Mouse (Mus musculus) neural tube, embryonic 11.5 days (tissue): ENCODE results near the gene Spry1. TPM values are rescaled to one million over a fixed set of nuclear protein-coding genes. Genes with fewer than 3 reads are reported as not detected.

Source experiments
- ATAC-seq: fragments of 200-750 bp; cut with Nextera tagmentation; 2 replicates; pipeline ENCODE4 v1.8.0; 2017; ENCODE audit warnings: moderate number of reproducible peaks, mild to moderate bottlenecking, moderate TSS enrichment, moderate library complexity; ENCODE audit not compliant: insufficient read depth, low FRiP score, low TSS enrichment
- DNase-seq: peaks from one replicate; pipeline ENCODE4 v3.0.0-alpha.2; 2015; ENCODE audit warnings: low spot score
- H3K27ac ChIP-seq: fragments of 300-500 bp; sonication (generic); 2 replicates; pipeline ENCODE4 v1.5.1; 2014; ENCODE audit warnings: low read depth, mild to moderate bottlenecking, low read length
- H3K27me3 ChIP-seq: fragments of 300-500 bp; sonication (generic); 2 replicates; pipeline ENCODE4 v1.6.1; 2014; ENCODE audit warnings: mild to moderate bottlenecking, low read length, mixed read lengths; ENCODE audit not compliant: control insufficient read depth, insufficient read depth
- H3K36me3 ChIP-seq: fragments of 300-500 bp; sonication (generic); 2 replicates; pipeline ENCODE4 v1.6.1; 2014; ENCODE audit warnings: mild to moderate bottlenecking, low read length, moderate library complexity, mixed read lengths; ENCODE audit not compliant: control insufficient read depth, insufficient read depth
- H3K4me1 ChIP-seq: fragments of 300-500 bp; sonication (generic); 2 replicates; pipeline ENCODE4 v1.6.1; 2014; ENCODE audit warnings: low read length, mixed read lengths; ENCODE audit not compliant: control insufficient read depth, insufficient read depth
- H3K4me2 ChIP-seq: fragments of 300-500 bp; sonication (generic); 2 replicates; pipeline ENCODE4 v1.6.1; 2014; ENCODE audit warnings: low read depth, mild to moderate bottlenecking, moderate library complexity
- H3K4me3 ChIP-seq: fragments of 300-500 bp; sonication (generic); 2 replicates; pipeline ENCODE4 v1.5.1; 2014; ENCODE audit warnings: low read depth, low read length
- H3K9ac ChIP-seq: fragments of 300-500 bp; sonication (generic); 2 replicates; pipeline ENCODE4 v1.6.1; 2014; ENCODE audit warnings: mild to moderate bottlenecking, low read length
- H3K9me3 ChIP-seq: fragments of 300-500 bp; sonication (generic); 2 replicates; pipeline ENCODE4 v1.6.1; 2016; ENCODE audit warnings: low read length; ENCODE audit not compliant: control insufficient read depth
- WGBS: fragments of 180-500 bp; shearing (Covaris S2); extraction: QIAGEN DNeasy Blood & Tissue Kit; methylation state at CpG from one replicate; pipeline ENCODE4 v1.1.7; 2014; 5-methylcytosine and 5-hydroxymethylcytosine counted together
- polyA plus RNA-seq: library from polyadenylated mRNA; unstranded; fragments of >200 nt; fragmentation: Nextera tagmentation; extraction: Ambion mirVana; gene quantifications from 2 replicates; pipeline ENCODE4 v1.2.1, GENCODE M21; 2014

Gene Spry1
- polyA plus RNA-seq, 1 experiment from 2014 or later: 8.1 TPM

DNA sequence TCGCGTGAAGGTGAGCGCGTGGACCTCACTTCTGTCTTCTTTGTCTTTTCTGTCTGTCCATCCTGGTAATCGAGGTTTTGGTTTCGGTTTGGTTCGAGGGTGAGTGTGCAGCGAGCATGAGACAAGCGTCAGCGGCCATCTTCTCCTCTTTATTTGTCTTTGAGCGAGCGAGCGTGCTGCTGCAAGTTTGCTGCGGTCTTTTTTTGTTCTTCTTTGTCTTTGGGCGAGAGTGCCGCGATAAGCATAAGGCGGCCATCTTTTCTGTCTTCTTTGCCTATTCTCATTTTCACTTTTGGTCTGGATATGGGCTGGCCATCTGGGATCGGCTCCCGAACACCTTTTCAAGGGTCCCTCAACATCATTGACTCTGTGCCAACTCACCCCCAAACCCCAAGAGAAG is 29.4 kb downstream of the Spry1 start:
- Histone ChIP-seq H3K27me3 (no peaks in the 10 kb centered on the region), H3K27ac (no peak overlapping the region), H3K4me3 (no peak overlapping the region), H3K4me2 (no peak overlapping the region), H3K36me3 (no peaks in the 10 kb centered on the region), H3K9ac (no peak overlapping the region), H3K4me1 (peaks cover 28% of the 10 kb centered on the region), H3K9me3 (peaks cover 3% of the 10 kb centered on the region; the same call in 1 of the 2 replicates)
- WGBS: 95% methylated on average over 20 of the region's 20 CpGs
- ATAC-seq (no peak), DNase-seq (no peak)

DNA sequence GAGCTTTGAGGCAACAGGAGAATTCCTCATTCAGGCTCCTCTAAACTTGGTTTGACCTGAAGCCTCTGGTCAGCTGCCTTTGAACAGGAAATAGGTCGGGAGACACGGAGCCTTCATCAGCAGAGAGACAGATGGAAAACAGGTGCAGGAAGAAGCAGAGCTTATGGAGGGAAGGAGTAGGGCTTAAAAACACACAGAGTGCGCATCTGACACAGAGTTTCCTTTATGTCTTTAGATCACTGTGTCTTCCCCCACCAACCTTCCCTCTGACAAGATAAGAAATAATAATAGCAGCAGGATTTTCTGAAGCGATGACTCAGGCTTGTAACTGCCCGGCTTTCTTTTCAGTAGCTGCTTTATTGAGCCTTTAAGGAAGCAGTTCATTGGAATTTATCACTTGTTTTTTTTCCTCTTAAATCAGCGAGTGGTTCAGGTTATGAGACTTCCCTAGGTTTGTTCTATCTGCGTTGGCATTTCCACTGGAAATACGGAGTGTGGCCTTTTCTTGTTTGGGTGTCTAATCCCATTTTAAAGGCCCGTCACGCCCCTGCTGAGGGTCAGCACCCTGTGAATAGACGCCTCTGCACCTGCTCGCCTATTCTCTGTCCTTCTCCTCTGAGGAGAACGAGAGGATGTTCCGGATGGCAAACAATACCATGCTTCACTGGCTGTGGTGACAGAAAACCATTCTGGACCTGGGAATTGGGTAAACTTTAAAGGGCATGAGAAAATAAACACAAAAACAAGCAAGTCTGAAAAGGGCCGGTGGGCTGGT is 32.7 kb downstream of the Spry1 start:
- Histone ChIP-seq H3K9ac (no peak overlapping the region; the same call in 1 of the 2 replicates), H3K27ac (no peak overlapping the region), H3K27me3 (no peaks in the 10 kb centered on the region), H3K4me1 (peaks cover 20% of the 10 kb centered on the region), H3K36me3 (no peaks in the 10 kb centered on the region), H3K4me2 (no peak overlapping the region), H3K4me3 (no peak overlapping the region), H3K9me3 (peaks cover 3% of the 10 kb centered on the region; the same call in 1 of the 2 replicates)
- 7% methylated on average over 15 of the region's 15 CpGs for WGBS
- DNase-seq (peak; percentile 60), ATAC-seq (no peak)

DNA sequence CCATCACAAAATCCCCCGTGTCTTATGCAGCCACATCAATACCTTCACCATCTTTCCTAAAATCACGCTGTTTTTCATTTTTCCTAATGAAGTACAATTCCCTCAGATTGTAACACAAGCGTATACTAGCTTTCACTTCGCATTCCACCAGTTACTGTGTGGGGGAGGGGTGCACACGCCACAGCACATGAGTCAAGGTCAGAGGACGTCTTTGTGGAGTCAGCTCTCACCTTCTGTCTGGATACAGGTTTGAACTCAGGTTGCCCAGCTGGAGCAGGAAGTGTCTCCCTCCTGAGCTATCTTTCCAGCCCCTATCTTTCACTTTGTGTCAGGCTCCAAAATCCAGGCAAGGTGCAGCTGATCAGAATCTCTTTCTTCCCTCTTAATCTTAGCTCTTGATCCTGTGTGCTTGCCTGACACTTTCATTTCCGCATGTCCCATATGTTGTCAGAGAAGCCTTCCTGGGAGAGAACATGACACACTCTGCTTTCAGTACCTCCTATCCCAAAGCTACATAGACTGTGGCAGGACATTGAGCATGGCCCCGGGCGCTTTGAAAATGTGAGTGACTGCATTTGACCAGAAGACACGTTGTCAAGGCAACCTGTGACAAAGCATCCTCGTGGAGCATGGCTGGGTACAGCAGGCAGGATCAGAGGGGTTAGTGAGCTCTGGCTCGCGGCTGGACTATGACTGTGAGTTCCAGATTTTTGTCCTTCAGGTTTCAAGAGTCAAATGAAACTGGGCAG is 33.9 kb downstream of the Spry1 start:
- no peaks in the 10 kb centered on the region for H3K36me3 ChIP-seq
- no peak overlapping the region for H3K4me3 ChIP-seq
- 53% methylated on average over 13 of the region's 13 CpGs for WGBS
- no peak overlapping the region for H3K9ac ChIP-seq
- no peaks in the 10 kb centered on the region for H3K27me3 ChIP-seq
- DNase-seq (peak; percentile 54), ATAC-seq (peak; percentile 68; the same call in 1 of the 2 replicates)
- H3K27ac ChIP-seq: no peak overlapping the region
- H3K9me3 ChIP-seq: peaks cover 3% of the 10 kb centered on the region; the same call in 1 of the 2 replicates
- peaks cover 20% of the 10 kb centered on the region for H3K4me1 ChIP-seq
- H3K4me2 ChIP-seq: no peak overlapping the region

DNA sequence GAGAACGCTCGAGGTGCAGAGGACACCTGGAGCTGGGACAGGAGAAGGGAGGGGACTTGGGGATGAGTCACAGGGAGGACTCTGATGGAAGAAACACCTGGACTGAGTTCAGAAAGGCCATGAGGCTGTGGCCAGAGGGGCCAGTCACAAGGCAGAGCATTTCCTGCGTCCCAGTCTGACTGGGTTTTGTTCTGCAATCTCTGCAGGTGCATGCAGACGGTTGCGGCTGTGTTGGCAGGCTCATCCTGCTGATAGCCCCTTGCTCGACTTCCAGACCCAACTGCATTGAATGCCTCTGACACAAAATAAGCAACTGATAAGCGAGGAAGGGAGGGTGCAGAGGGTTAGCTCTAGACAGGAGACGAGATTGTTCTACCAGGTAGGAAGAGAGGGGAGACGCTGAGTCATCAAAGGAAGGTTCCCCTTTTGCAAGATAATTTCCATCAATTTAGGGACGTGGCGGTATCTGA is 35.3 kb downstream of the Spry1 start:
- H3K9me3 ChIP-seq: no peaks in the 10 kb centered on the region
- WGBS: 77% methylated on average over 11 of the region's 11 CpGs
- no peak for ATAC-seq
- no peak overlapping the region for H3K9ac ChIP-seq
- no peak for DNase-seq
- H3K36me3 ChIP-seq: no peaks in the 10 kb centered on the region
- no peak overlapping the region for H3K27ac ChIP-seq
- H3K4me1 ChIP-seq: peaks cover 20% of the 10 kb centered on the region
- H3K27me3 ChIP-seq: no peaks in the 10 kb centered on the region
- H3K4me2 ChIP-seq: no peak overlapping the region
- no peak overlapping the region for H3K4me3 ChIP-seq

DNA sequence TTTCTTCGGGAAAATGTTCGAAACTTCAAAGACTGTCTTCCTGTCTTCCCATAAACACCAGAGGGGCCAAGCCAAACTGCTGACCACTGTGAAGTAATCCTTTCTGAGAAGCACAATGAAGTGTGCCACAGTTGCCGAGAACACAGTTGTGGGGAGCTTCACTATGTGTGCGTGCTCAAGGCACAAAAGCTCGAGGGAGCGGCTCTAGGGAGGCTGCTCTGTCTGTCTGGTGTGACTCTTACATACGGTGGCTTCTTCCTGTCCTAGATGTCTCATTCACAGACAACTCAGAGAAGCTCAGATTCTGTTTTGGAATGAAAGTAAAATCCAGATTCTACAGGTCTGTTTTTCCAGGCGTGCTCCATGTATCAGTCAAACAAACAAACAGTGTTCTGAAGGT is 36.5 kb downstream of the Spry1 start:
- Histone ChIP-seq H3K4me2 (no peak overlapping the region), H3K4me3 (no peak overlapping the region), H3K27me3 (no peaks in the 10 kb centered on the region), H3K4me1 (peaks cover 20% of the 10 kb centered on the region), H3K27ac (no peak overlapping the region), H3K36me3 (no peaks in the 10 kb centered on the region), H3K9me3 (no peaks in the 10 kb centered on the region), H3K9ac (no peak overlapping the region)
- DNase-seq: no peak
- ATAC-seq: no peak
- 81% methylated on average over 8 of the region's 8 CpGs for WGBS

DNA sequence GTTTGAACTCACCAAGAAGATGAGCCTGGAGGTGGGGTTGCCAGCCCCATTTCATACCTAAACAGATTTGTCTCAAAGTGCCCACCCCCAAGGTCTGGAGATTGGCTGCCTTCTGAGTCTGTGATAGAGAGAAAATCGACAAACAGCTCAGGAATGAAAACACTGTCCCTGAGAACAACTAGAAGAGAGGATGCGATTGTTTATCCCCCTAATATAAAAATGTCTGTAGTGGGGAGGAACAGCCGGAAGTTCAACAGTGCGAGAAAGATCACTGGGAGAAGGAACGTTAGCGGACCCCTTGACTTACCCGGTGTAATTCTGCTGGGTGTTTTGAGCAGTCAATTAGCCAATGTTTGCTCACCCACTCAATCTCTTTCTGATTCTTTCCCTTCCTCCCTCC is 46.5 kb downstream of the Spry1 start:
- Histone ChIP-seq H3K4me2 (no peak overlapping the region), H3K9ac (no peak overlapping the region), H3K36me3 (no peaks in the 10 kb centered on the region), H3K4me1 (peaks cover 8% of the 10 kb centered on the region; the same call in 1 of the 2 replicates), H3K9me3 (no peaks in the 10 kb centered on the region), H3K27me3 (0 out of 2 replicates have a peak, but pooled peaks cover 3% of the 10 kb centered on the region), H3K27ac (no peak overlapping the region), H3K4me3 (no peak overlapping the region)
- ATAC-seq (no peak), DNase-seq (no peak)
- WGBS: 41% methylated on average over 7 of the region's 7 CpGs

DNA sequence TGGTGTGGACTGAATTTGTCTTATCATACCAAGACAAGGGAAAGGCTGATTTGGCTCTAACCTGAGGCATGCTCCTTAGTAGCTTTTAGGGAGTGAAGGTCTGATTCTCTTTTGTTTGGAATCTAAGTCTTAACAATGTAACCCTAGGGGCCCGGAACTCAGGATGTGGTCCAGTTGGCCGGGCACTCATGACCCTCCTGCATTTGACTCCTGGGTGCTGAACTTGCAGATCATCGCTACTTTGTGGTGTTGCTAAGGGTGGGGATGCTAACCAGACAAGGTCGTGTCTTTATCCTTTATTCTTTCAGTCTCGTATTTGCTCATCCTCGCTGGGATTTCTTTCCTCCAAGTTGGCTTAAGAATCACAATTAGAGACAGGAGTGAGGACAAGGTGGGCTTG is 47.0 kb downstream of the Spry1 start:
- Histone ChIP-seq H3K27ac (no peak overlapping the region), H3K9me3 (no peaks in the 10 kb centered on the region), H3K9ac (no peak overlapping the region), H3K4me1 (peaks cover 8% of the 10 kb centered on the region; the same call in 1 of the 2 replicates), H3K4me2 (peak overlapping the region; percentile 37), H3K4me3 (no peak overlapping the region), H3K27me3 (0 out of 2 replicates have a peak, but pooled peaks cover 3% of the 10 kb centered on the region), H3K36me3 (no peaks in the 10 kb centered on the region)
- DNase-seq: no peak
- no peak for ATAC-seq
- 27% methylated on average over 6 of the region's 6 CpGs for WGBS

GRCm38 (mm10) chr3:37687158-37687980 is 47.6 kb downstream of the Spry1 start:
- Histone ChIP-seq H3K9me3 (no peaks in the 10 kb centered on the region), H3K9ac (no peak overlapping the region), H3K4me1 (peaks cover 8% of the 10 kb centered on the region; the same call in 1 of the 2 replicates), H3K4me3 (no peak overlapping the region), H3K36me3 (no peaks in the 10 kb centered on the region), H3K27me3 (0 out of 2 replicates have a peak, but pooled peaks cover 3% of the 10 kb centered on the region), H3K4me2 (peak overlapping the region; percentile 37), H3K27ac (no peak overlapping the region)
- DNase-seq: peak; percentile 45
- ATAC-seq: no peak
- 30% methylated on average over 28 of the region's 28 CpGs for WGBS
